Mouse (Mus musculus): Measurements from ENCODE around the gene Atp6v1g2.

Gene Atp6v1g2

GRCm38 (mm10) chr17:35233114-35233980 lies at the start of gene Atp6v1g2:
Gene Atp6v1g2 (plus strand): TSS chr17:35233660.
- DNase-seq (ENCODE audit: low spot score in 2 of 2): no peak

GRCm38 (mm10) chr17:35185639-35186611 lies 47.5 kb upstream of the Atp6v1g2 start:
- peak in 1 of 2 experiments; percentile 34 for DNase-seq (ENCODE audit: low spot score in 2 of 2)

- DNase-seq (ENCODE audit: low spot score in 2 of 2): no peak
Measured at GRCm38 (mm10) chr17:35186681-35187080, 46.8 kb upstream of the Atp6v1g2 start.

GRCm38 (mm10) chr17:35187345-35187744 lies 46.1 kb upstream of the Atp6v1g2 start:
- DNase-seq (ENCODE audit: low spot score in 2 of 2): no peak

GRCm38 (mm10) chr17:35187959-35188610 lies 45.4 kb upstream of the Atp6v1g2 start, which contains the start of gene Lst1:
Gene Lst1 (minus strand): TSS chr17:35188439.
- no peak for DNase-seq (ENCODE audit: low spot score in 2 of 2)

GRCm38 (mm10) chr17:35189186-35189585 lies 44.3 kb upstream of the Atp6v1g2 start:
- DNase-seq (ENCODE audit: low spot score in 2 of 2): no peak

- DNase-seq (ENCODE audit: low spot score in 2 of 2): no peak
Measured at GRCm38 (mm10) chr17:35190096-35190495, 43.4 kb upstream of the Atp6v1g2 start.

- DNase-seq (ENCODE audit: low spot score in 2 of 2): no peak
Measured at GRCm38 (mm10) chr17:35191723-35192122, 41.7 kb upstream of the Atp6v1g2 start.

- DNase-seq (ENCODE audit: low spot score in 2 of 2): no peak
Measured at GRCm38 (mm10) chr17:35192924-35193323, 40.5 kb upstream of the Atp6v1g2 start.

GRCm38 (mm10) chr17:35193881-35194843 lies 39.3 kb upstream of the Atp6v1g2 start, which contains the start of gene Ltb:
Gene Ltb (plus strand): TSS chr17:35194439.
- DNase-seq (ENCODE audit: low spot score in 2 of 2): no peak

GRCm38 (mm10) chr17:35194844-35195630 lies 38.4 kb upstream of the Atp6v1g2 start:
- DNase-seq (ENCODE audit: low spot score in 2 of 2): no peak

GRCm38 (mm10) chr17:35195631-35196320 lies 37.7 kb upstream of the Atp6v1g2 start:
- peak in 1 of 2 experiments; percentile 82 for DNase-seq (ENCODE audit: low spot score in 2 of 2)

GRCm38 (mm10) chr17:35196321-35196641 lies 37.2 kb upstream of the Atp6v1g2 start:
- no peak for DNase-seq (ENCODE audit: low spot score in 2 of 2)

- no peak for DNase-seq (ENCODE audit: low spot score in 2 of 2)
Measured at GRCm38 (mm10) chr17:35197126-35197525, 36.3 kb upstream of the Atp6v1g2 start.

GRCm38 (mm10) chr17:35198029-35198428 lies 35.4 kb upstream of the Atp6v1g2 start:
- DNase-seq (ENCODE audit: low spot score in 2 of 2): no peak

- DNase-seq (ENCODE audit: low spot score in 2 of 2): no peak
Measured at GRCm38 (mm10) chr17:35198946-35199345, 34.5 kb upstream of the Atp6v1g2 start.

- no peak for DNase-seq (ENCODE audit: low spot score in 2 of 2)
Measured at GRCm38 (mm10) chr17:35200398-35200797, 33.1 kb upstream of the Atp6v1g2 start.

GRCm38 (mm10) chr17:35201128-35201527 lies 32.3 kb upstream of the Atp6v1g2 start:
- no peak for DNase-seq (ENCODE audit: low spot score in 2 of 2)

- DNase-seq (ENCODE audit: low spot score in 2 of 2): peak in 1 of 2 experiments; percentile 21
Measured at GRCm38 (mm10) chr17:35201787-35202186, 31.7 kb upstream of the Atp6v1g2 start, which contains the start of gene Tnf. Gene Tnf (minus strand): TSS chr17:35202007.

All from left cerebral cortex, adult 9 months (tissue).